Mouse (Mus musculus): ENCODE results near the gene Gm10306. TPM values are rescaled to one million over a fixed set of nuclear protein-coding genes. Genes with fewer than 3 reads are reported as not detected.

The Gm10306 gene
- total RNA-seq, 2 experiments from 2014 or later, result not detected

GRCm38 (mm10) chr4:94603031-94603629 lies 46.8 kb downstream of the Gm10306 start, which contains the start of gene Plaa:
Plaa (minus strand) TSS chr4:94603244.
- intact Hi-C loops (cut with DNase I), result no loop called here
- DNase-seq (ENCODE audit: extremely low spot score in 1 of 2, low spot score in 2 of 2), result peak; percentile 92 to 95

GRCm38 (mm10) chr4:94604452-94605019 lies 48.2 kb downstream of the Gm10306 start:
- DNase-seq (ENCODE audit: extremely low spot score in 1 of 2, low spot score in 2 of 2), result no peak
- intact Hi-C loops (cut with DNase I), result no loop called here

GRCm38 (mm10) chr4:94605591-94605990 lies 49.2 kb downstream of the Gm10306 start:
- DNase-seq (ENCODE audit: extremely low spot score in 1 of 2, low spot score in 2 of 2), result no peak
- intact Hi-C loops (cut with DNase I), result no loop called here

Other genes starting within 250 kb of the Gm10306 start
- 10 to 100 TPM in 1 of 2 experiments, 1 to 10 TPM in 1; 9.3 to 10.4 TPM for gene Caap1, start 250 bp downstream of the Gm10306 start, total RNA-seq (2021)
- 10 to 100 TPM; 67.6 to 69.7 TPM for gene Plaa, start 46.7 kb downstream of the Gm10306 start, total RNA-seq (2021)
- gene Ift74, start 57.9 kb downstream of the Gm10306 start, total RNA-seq (2021), result 10 to 100 TPM; 28.2 to 29.4 TPM
- gene Lrrc19, start 93.6 kb downstream of the Gm10306 start, total RNA-seq (2021), result not detected
- gene Tek, start 182.7 kb downstream of the Gm10306 start, total RNA-seq (2021), result 10 to 100 TPM; 10.7 to 12.1 TPM